Mouse (Mus musculus): ENCODE results near the gene Pik3ip1. TPM values are rescaled to one million over a fixed set of nuclear protein-coding genes. Genes with fewer than 3 reads are reported as not detected.

Gene Pik3ip1
- polyA plus RNA-seq, 1 experiment from 2014 or later: 34.4 TPM

- no peak for ATAC-seq (replicated peaks)
- whole genome bisulfite sequencing: under 1% methylated on average over 26 of the region's 26 CpGs
- peaks cover 55% of the 10 kb centered on the region for H3K4me1 ChIP-seq
Observed at GRCm38 (mm10) chr11:3291311-3292061, 38.7 kb upstream of the Pik3ip1 start.

GRCm38 (mm10) chr11:3292062-3292421, 38.2 kb upstream of the Pik3ip1 start:
- WGBS: 0% methylated on average over 8 of the region's 8 CpGs
- Histone ChIP-seq H3K9ac (replicated peaks) (peak overlapping the region; percentile 99), H3K4me3 (peak overlapping the region; percentile 75), H3K4me1 (peaks cover 57% of the 10 kb centered on the region), H3K27ac (replicated peaks) (peak overlapping the region; percentile 100), H3K27me3 (no peaks in the 10 kb centered on the region), H3K9me3 (no peaks in the 10 kb centered on the region), H3K36me3 (peaks cover 28% of the 10 kb centered on the region), H3K4me2 (replicated peaks) (peak overlapping the region; percentile 93)
- ATAC-seq (replicated peaks): 0 out of 2 replicates have a peak, but pooled peaks have one; percentile 2

More at GRCm38 (mm10) chr11:3291311-3292061, 38.7 kb upstream of the Pik3ip1 start:
- H3K9ac ChIP-seq (replicated peaks): peak overlapping the region; percentile 99
- H3K27ac ChIP-seq (replicated peaks): peak overlapping the region; percentile 100
- peaks cover 24% of the 10 kb centered on the region for H3K36me3 ChIP-seq
- H3K9me3 ChIP-seq: no peaks in the 10 kb centered on the region
- H3K4me3 ChIP-seq: peak overlapping the region; percentile 75
- H3K27me3 ChIP-seq: no peaks in the 10 kb centered on the region
- peak overlapping the region; percentile 93 for H3K4me2 ChIP-seq (replicated peaks)

DNA sequence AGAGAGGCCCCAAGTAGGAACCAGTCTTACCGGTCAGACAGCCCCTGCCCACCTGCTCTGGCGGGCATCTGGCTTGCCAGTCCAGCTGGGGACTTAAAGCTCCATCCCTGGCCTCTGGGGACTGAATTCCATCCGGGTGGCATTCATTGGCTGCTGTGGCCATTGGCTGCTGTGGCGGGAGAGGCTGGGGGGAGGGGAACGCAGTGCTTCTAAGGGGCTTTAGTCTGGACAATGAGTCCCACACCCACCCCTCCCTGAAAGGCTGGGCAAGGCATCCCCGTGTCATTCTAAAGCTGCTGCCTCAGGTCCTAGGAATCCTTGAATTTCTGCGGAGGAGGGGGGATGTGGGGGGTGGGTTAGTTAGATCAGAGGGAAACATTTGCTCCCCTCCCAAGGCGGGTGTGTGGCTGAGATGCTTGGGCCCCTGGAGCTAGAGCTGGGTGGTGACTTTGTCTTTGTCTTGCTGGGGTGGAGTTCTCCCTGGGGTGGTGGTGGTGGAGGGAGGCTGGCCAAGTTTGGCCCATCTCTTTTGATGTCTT, 37.4 kb upstream of the Pik3ip1 start:
- 0% methylated on average over 8 of the region's 8 CpGs for WGBS
- ATAC-seq (replicated peaks): no peak
- peak overlapping the region; percentile 99 for H3K9ac ChIP-seq (replicated peaks)
- peak overlapping the region; percentile 75 for H3K4me3 ChIP-seq
- H3K9me3 ChIP-seq: no peaks in the 10 kb centered on the region
- H3K27ac ChIP-seq (replicated peaks): peak overlapping the region; percentile 100
- no peaks in the 10 kb centered on the region for H3K27me3 ChIP-seq
- H3K4me2 ChIP-seq (replicated peaks): peak overlapping the region; percentile 93
- H3K36me3 ChIP-seq: peaks cover 36% of the 10 kb centered on the region
- H3K4me1 ChIP-seq: peaks cover 53% of the 10 kb centered on the region

GRCm38 (mm10) chr11:3293361-3293760, 36.8 kb upstream of the Pik3ip1 start:
- H3K4me1 ChIP-seq: peaks cover 50% of the 10 kb centered on the region

DNA sequence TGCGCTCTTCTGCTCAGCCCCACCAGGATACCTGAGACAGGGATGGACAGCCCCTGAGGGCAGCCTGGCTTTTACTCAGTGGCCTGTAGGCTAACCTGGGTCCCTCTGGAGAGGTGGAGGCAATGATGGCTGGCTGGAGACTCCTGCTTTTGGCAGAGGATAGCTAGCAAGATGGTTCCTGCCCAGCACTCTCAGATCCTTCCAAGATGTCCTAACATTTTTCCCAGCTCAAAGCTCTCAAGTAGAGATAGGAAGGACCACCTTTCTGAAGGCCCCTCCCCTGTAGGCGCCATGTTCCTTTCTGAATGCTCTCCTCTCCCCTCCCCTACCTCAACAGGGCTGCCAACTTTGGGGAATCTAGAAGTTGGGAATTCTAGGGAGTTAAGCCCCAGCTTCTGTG, 35.6 kb upstream of the Pik3ip1 start:
- 80% methylated on average over 2 of the region's 2 CpGs for WGBS
- peak overlapping the region; percentile 93 for H3K4me2 ChIP-seq (replicated peaks)
- H3K27me3 ChIP-seq: no peaks in the 10 kb centered on the region
- no peak for ATAC-seq (replicated peaks)
- peaks cover 54% of the 10 kb centered on the region for H3K36me3 ChIP-seq
- H3K27ac ChIP-seq (replicated peaks): no peak overlapping the region
- H3K9me3 ChIP-seq: no peaks in the 10 kb centered on the region
- H3K4me1 ChIP-seq: peaks cover 45% of the 10 kb centered on the region
- peak overlapping the region; percentile 75 for H3K4me3 ChIP-seq
- peak overlapping the region; percentile 99; the same call in 1 of the 2 replicates for H3K9ac ChIP-seq (replicated peaks)

More at GRCm38 (mm10) chr11:3293361-3293760, 36.8 kb upstream of the Pik3ip1 start:
- Histone ChIP-seq H3K27me3 (no peaks in the 10 kb centered on the region), H3K4me2 (replicated peaks) (peak overlapping the region; percentile 93), H3K9ac (replicated peaks) (peak overlapping the region; percentile 99), H3K27ac (replicated peaks) (peak overlapping the region; percentile 100), H3K9me3 (no peaks in the 10 kb centered on the region), H3K4me3 (peak overlapping the region; percentile 75), H3K36me3 (peaks cover 41% of the 10 kb centered on the region)
- WGBS: 10% methylated on average over 4 of the region's 4 CpGs
- no peak for ATAC-seq (replicated peaks)

DNA sequence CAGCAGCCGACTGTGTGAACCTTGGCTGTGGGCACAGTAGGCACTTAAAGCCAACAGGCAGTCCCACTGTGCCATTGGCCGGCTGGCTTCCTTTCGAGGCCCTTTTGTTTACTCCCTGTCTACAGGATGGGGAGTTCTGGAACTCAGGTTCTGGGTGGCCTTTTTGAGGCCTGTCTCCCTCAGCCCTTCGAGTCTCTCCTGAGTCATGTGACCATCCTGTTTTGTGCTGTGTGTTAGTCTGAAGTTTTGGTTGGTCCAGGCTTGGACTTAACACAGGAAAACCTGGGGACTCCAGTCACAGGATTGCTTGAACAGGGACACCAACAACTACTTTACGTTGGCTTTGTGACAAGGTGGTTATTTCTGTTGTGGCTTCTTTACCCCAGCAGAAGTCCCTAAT, 34.1 kb upstream of the Pik3ip1 start:
- Histone ChIP-seq H3K4me1 (peaks cover 45% of the 10 kb centered on the region), H3K4me3 (no peak overlapping the region), H3K4me2 (replicated peaks) (0 out of 2 replicates have a peak overlapping the region, but pooled peaks have one; percentile 14), H3K36me3 (peaks cover 67% of the 10 kb centered on the region), H3K9me3 (no peaks in the 10 kb centered on the region), H3K27me3 (no peaks in the 10 kb centered on the region), H3K9ac (replicated peaks) (no peak overlapping the region), H3K27ac (replicated peaks) (no peak overlapping the region)
- 55% methylated on average over 5 of the region's 5 CpGs for WGBS
- no peak for ATAC-seq (replicated peaks)

GRCm38 (mm10) chr11:3297871-3298812, 32.1 kb upstream of the Pik3ip1 start:
- WGBS: 89% methylated on average over 10 of the region's 10 CpGs
- Histone ChIP-seq H3K27ac (replicated peaks) (no peak overlapping the region), H3K4me2 (replicated peaks) (no peak overlapping the region), H3K9me3 (no peaks in the 10 kb centered on the region), H3K4me1 (peaks cover 44% of the 10 kb centered on the region), H3K27me3 (no peaks in the 10 kb centered on the region), H3K9ac (replicated peaks) (no peak overlapping the region), H3K36me3 (peaks cover 85% of the 10 kb centered on the region), H3K4me3 (no peak overlapping the region)
- ATAC-seq (replicated peaks): no peak

DNA sequence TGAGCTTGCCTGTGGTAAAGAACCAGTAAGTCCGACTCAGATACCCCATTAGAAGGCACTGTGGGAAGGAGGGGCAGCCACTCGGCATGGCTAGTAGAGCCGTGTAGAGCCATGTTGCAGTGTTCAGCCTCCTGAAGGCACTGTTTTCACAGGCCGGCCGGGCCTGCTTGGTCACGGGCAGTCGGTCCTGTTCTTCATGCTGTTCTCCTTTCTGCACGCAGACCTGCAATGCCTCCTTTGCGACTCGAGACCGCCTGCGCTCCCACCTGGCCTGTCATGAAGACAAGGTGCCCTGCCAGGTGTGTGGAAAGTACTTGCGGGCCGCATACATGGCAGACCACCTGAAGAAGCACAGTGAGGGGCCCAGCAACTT, 31.4 kb upstream of the Pik3ip1 start:
- no peaks in the 10 kb centered on the region for H3K27me3 ChIP-seq
- WGBS: 92% methylated on average over 14 of the region's 14 CpGs
- H3K36me3 ChIP-seq: peaks cover 91% of the 10 kb centered on the region

GRCm38 (mm10) chr11:3301075-3301474, 29.1 kb upstream of the Pik3ip1 start:
- Histone ChIP-seq H3K27ac (replicated peaks) (no peak overlapping the region), H3K4me1 (peaks cover 17% of the 10 kb centered on the region)
- WGBS: 93% methylated on average over 5 of the region's 5 CpGs

More for the DNA sequence above, 31.4 kb upstream of the Pik3ip1 start:
- H3K9ac ChIP-seq (replicated peaks): no peak overlapping the region
- no peak overlapping the region for H3K27ac ChIP-seq (replicated peaks)
- H3K4me1 ChIP-seq: peaks cover 39% of the 10 kb centered on the region
- no peak overlapping the region for H3K4me3 ChIP-seq
- no peaks in the 10 kb centered on the region for H3K9me3 ChIP-seq
- ATAC-seq (replicated peaks): no peak
- no peak overlapping the region for H3K4me2 ChIP-seq (replicated peaks)

DNA sequence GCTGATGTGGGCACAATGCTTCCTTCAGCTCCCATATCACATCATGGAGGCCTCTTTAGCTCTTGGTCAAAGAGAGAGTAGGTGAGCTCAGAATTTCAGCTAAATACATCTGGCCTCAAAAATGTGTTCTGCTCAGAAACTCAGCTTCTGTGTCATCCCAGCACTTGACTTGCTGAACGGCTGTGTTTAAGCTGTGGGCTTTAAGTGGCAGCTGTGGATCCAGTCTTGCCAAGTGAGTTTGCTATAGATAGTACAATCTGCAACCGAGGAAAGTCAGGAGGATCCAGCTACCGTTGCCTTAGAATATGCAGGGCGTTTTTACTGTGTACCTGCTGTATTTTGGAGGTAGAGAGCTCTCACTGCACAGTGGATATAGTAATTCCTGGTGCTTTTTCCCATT, 27.8 kb upstream of the Pik3ip1 start:
- 77% methylated on average over 4 of the region's 4 CpGs for WGBS
- H3K9me3 ChIP-seq: no peaks in the 10 kb centered on the region
- no peaks in the 10 kb centered on the region for H3K27me3 ChIP-seq
- H3K27ac ChIP-seq (replicated peaks): no peak overlapping the region
- no peak overlapping the region for H3K4me2 ChIP-seq (replicated peaks)
- H3K4me1 ChIP-seq: peaks cover 7% of the 10 kb centered on the region
- no peak overlapping the region for H3K4me3 ChIP-seq
- no peak overlapping the region for H3K9ac ChIP-seq (replicated peaks)
- no peak for ATAC-seq (replicated peaks)
- H3K36me3 ChIP-seq: peaks cover 94% of the 10 kb centered on the region

More at GRCm38 (mm10) chr11:3301075-3301474, 29.1 kb upstream of the Pik3ip1 start:
- H3K4me2 ChIP-seq (replicated peaks): no peak overlapping the region
- H3K9me3 ChIP-seq: no peaks in the 10 kb centered on the region
- ATAC-seq (replicated peaks): no peak
- no peaks in the 10 kb centered on the region for H3K27me3 ChIP-seq
- H3K36me3 ChIP-seq: peaks cover 93% of the 10 kb centered on the region
- H3K9ac ChIP-seq (replicated peaks): no peak overlapping the region
- no peak overlapping the region for H3K4me3 ChIP-seq

- H3K4me2 ChIP-seq (replicated peaks): no peak overlapping the region
- 82% methylated on average over 4 of the region's 4 CpGs for WGBS
- no peak for ATAC-seq (replicated peaks)
- H3K4me3 ChIP-seq: no peak overlapping the region
- no peaks in the 10 kb centered on the region for H3K27me3 ChIP-seq
- peaks cover 7% of the 10 kb centered on the region for H3K4me1 ChIP-seq
- H3K9me3 ChIP-seq: no peaks in the 10 kb centered on the region
- no peak overlapping the region for H3K9ac ChIP-seq (replicated peaks)
- H3K36me3 ChIP-seq: peaks cover 94% of the 10 kb centered on the region
- H3K27ac ChIP-seq (replicated peaks): no peak overlapping the region
Observed at GRCm38 (mm10) chr11:3302792-3303191, 27.4 kb upstream of the Pik3ip1 start.

DNA sequence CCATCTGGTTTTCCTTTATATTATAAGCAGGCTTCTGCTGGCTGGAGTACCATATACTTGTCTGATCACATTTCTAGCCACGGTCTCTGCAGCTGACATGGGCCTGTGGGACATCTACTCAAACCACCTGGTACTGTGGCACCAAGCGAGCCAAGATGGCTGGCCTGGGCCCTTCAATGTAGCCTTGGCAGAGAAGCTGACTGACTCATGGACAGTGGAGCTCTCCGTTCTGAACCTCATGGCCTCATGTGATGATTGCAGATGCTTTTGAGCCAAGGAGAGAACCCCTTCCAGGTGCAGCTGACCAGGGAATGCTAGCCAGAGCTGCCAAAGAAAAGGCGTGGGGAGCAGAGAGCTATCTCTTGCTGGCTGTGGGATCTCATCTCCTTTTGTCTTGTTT, 24.4 kb upstream of the Pik3ip1 start:
- H3K9me3 ChIP-seq: no peaks in the 10 kb centered on the region
- no peak overlapping the region for H3K4me3 ChIP-seq
- H3K27me3 ChIP-seq: no peaks in the 10 kb centered on the region
- WGBS: 95% methylated on average over 4 of the region's 4 CpGs
- peaks cover 94% of the 10 kb centered on the region for H3K36me3 ChIP-seq
- no peak overlapping the region for H3K27ac ChIP-seq (replicated peaks)
- no peak overlapping the region for H3K4me2 ChIP-seq (replicated peaks)
- ATAC-seq (replicated peaks): no peak
- H3K9ac ChIP-seq (replicated peaks): no peak overlapping the region
- peaks cover 7% of the 10 kb centered on the region for H3K4me1 ChIP-seq

Data from forebrain, embryonic 15.5 days (tissue).